Mouse (Mus musculus): ENCODE measurements at regions not wholly inside any gene's neighbourhood (a gene's known extent, or its start where the extent isn't known, plus 50 kb on each side); places are given as distances from the start of the nearest gene placed in this dataset.

GRCm38 (mm10) chr4:40400089-40400488, 71.9 kb upstream of the Tmem215 start:
- H3K4me1 ChIP-seq, result no peaks in the 10 kb centered on the region
- H3K9ac ChIP-seq, result no peak overlapping the region
- H3K4me2 ChIP-seq, result no peak overlapping the region
- H3K9me3 ChIP-seq, result no peaks in the 10 kb centered on the region
- H3K27ac ChIP-seq (replicated peaks), result no peak overlapping the region
- H3K36me3 ChIP-seq, result no peaks in the 10 kb centered on the region
- ATAC-seq (ENCODE audit: extremely low read depth, insufficient number of reproducible peaks, low FRiP score, low TSS enrichment), result no peak
- H3K27me3 ChIP-seq (replicated peaks), result no peaks in the 10 kb centered on the region
- H3K4me3 ChIP-seq, result no peak overlapping the region

GRCm38 (mm10) chr4:40390183-40390582, 81.8 kb upstream of the Tmem215 start:
- Histone ChIP-seq H3K4me3 (no peak overlapping the region), H3K9me3 (no peaks in the 10 kb centered on the region), H3K4me2 (no peak overlapping the region), H3K4me1 (no peaks in the 10 kb centered on the region), H3K27me3 (replicated peaks) (no peaks in the 10 kb centered on the region), H3K9ac (no peak overlapping the region), H3K27ac (replicated peaks) (no peak overlapping the region), H3K36me3 (no peaks in the 10 kb centered on the region)
- no peak for ATAC-seq (ENCODE audit: extremely low read depth, insufficient number of reproducible peaks, low FRiP score, low TSS enrichment)
- 67% methylated on average over 1 of the region's 1 CpGs for WGBS

GRCm38 (mm10) chr4:40385284-40385683, 86.7 kb upstream of the Tmem215 start:
- WGBS, result 82% methylated on average over 9 of the region's 9 CpGs
- no peak overlapping the region for H3K4me2 ChIP-seq
- no peak for ATAC-seq (ENCODE audit: extremely low read depth, insufficient number of reproducible peaks, low FRiP score, low TSS enrichment)

GRCm38 (mm10) chr4:40384704-40385103, 87.3 kb upstream of the Tmem215 start:
- no peaks in the 10 kb centered on the region for H3K4me1 ChIP-seq
- H3K27ac ChIP-seq (replicated peaks), result no peak overlapping the region
- no peak overlapping the region for H3K9ac ChIP-seq
- no peak overlapping the region for H3K4me3 ChIP-seq
- no peak for ATAC-seq (ENCODE audit: extremely low read depth, insufficient number of reproducible peaks, low FRiP score, low TSS enrichment)
- no peaks in the 10 kb centered on the region for H3K9me3 ChIP-seq
- 79% methylated on average over 3 of the region's 3 CpGs for WGBS
- H3K4me2 ChIP-seq, result no peak overlapping the region
- H3K27me3 ChIP-seq (replicated peaks), result no peaks in the 10 kb centered on the region
- H3K36me3 ChIP-seq, result no peaks in the 10 kb centered on the region

More at GRCm38 (mm10) chr4:40385284-40385683, 86.7 kb upstream of the Tmem215 start:
- H3K36me3 ChIP-seq, result no peaks in the 10 kb centered on the region
- no peak overlapping the region for H3K9ac ChIP-seq
- no peaks in the 10 kb centered on the region for H3K27me3 ChIP-seq (replicated peaks)
- no peak overlapping the region for H3K27ac ChIP-seq (replicated peaks)
- H3K9me3 ChIP-seq, result no peaks in the 10 kb centered on the region
- H3K4me1 ChIP-seq, result no peaks in the 10 kb centered on the region
- H3K4me3 ChIP-seq, result no peak overlapping the region

GRCm38 (mm10) chr4:40380309-40380708, 91.7 kb upstream of the Tmem215 start:
- no peaks in the 10 kb centered on the region for H3K9me3 ChIP-seq
- H3K27ac ChIP-seq (replicated peaks), result no peak overlapping the region
- no peak overlapping the region for H3K4me3 ChIP-seq
- H3K27me3 ChIP-seq (replicated peaks), result no peaks in the 10 kb centered on the region
- no peaks in the 10 kb centered on the region for H3K36me3 ChIP-seq
- H3K4me1 ChIP-seq, result no peaks in the 10 kb centered on the region
- no peak for ATAC-seq (ENCODE audit: extremely low read depth, insufficient number of reproducible peaks, low FRiP score, low TSS enrichment)
- 65% methylated on average over 8 of the region's 8 CpGs for WGBS
- no peak overlapping the region for H3K4me2 ChIP-seq
- H3K9ac ChIP-seq, result no peak overlapping the region

- Histone ChIP-seq H3K36me3 (no peaks in the 10 kb centered on the region), H3K9me3 (no peaks in the 10 kb centered on the region), H3K27ac (replicated peaks) (no peak overlapping the region), H3K4me2 (no peak overlapping the region), H3K9ac (no peak overlapping the region), H3K27me3 (replicated peaks) (no peaks in the 10 kb centered on the region), H3K4me1 (no peaks in the 10 kb centered on the region), H3K4me3 (no peak overlapping the region)
- WGBS, result 71% methylated on average over 9 of the region's 9 CpGs
- ATAC-seq (ENCODE audit: extremely low read depth, insufficient number of reproducible peaks, low FRiP score, low TSS enrichment), result no peak
These were observed 96.4 kb upstream of the Ndufb6 start for GRCm38 (mm10) chr4:40375439-40376154.

GRCm38 (mm10) chr4:40374213-40374612, 95.0 kb upstream of the Ndufb6 start:
- WGBS, result 72% methylated on average over 2 of the region's 2 CpGs
- Histone ChIP-seq H3K27ac (replicated peaks) (no peak overlapping the region), H3K4me2 (no peak overlapping the region), H3K4me3 (no peak overlapping the region), H3K27me3 (replicated peaks) (no peaks in the 10 kb centered on the region), H3K9ac (no peak overlapping the region), H3K4me1 (no peaks in the 10 kb centered on the region), H3K36me3 (no peaks in the 10 kb centered on the region), H3K9me3 (no peaks in the 10 kb centered on the region)
- ATAC-seq (ENCODE audit: extremely low read depth, insufficient number of reproducible peaks, low FRiP score, low TSS enrichment), result no peak

- ATAC-seq (ENCODE audit: extremely low read depth, insufficient number of reproducible peaks, low FRiP score, low TSS enrichment), result no peak
- H3K4me2 ChIP-seq, result no peak overlapping the region
- no peak overlapping the region for H3K9ac ChIP-seq
- no peaks in the 10 kb centered on the region for H3K36me3 ChIP-seq
- no peaks in the 10 kb centered on the region for H3K27me3 ChIP-seq (replicated peaks)
- WGBS, result 60% methylated on average over 3 of the region's 3 CpGs
- H3K4me3 ChIP-seq, result no peak overlapping the region
- no peak overlapping the region for H3K27ac ChIP-seq (replicated peaks)
- H3K4me1 ChIP-seq, result no peaks in the 10 kb centered on the region
- 0 out of 2 replicates have a peak, but pooled peaks cover 8% of the 10 kb centered on the region for H3K9me3 ChIP-seq
These were observed 85.1 kb upstream of the Ndufb6 start for GRCm38 (mm10) chr4:40364329-40364728.

- H3K4me3 ChIP-seq, result no peak overlapping the region
- no peaks in the 10 kb centered on the region for H3K4me1 ChIP-seq
- no peaks in the 10 kb centered on the region for H3K36me3 ChIP-seq
- no peak overlapping the region for H3K27ac ChIP-seq (replicated peaks)
- WGBS, result 68% methylated on average over 3 of the region's 3 CpGs
- H3K9ac ChIP-seq, result no peak overlapping the region
- H3K9me3 ChIP-seq, result no peaks in the 10 kb centered on the region
- H3K27me3 ChIP-seq (replicated peaks), result no peaks in the 10 kb centered on the region
- no peak for ATAC-seq (ENCODE audit: extremely low read depth, insufficient number of reproducible peaks, low FRiP score, low TSS enrichment)
- H3K4me2 ChIP-seq, result no peak overlapping the region
These were observed 80.1 kb upstream of the Ndufb6 start for GRCm38 (mm10) chr4:40359307-40359706.

GRCm38 (mm10) chr4:40357088-40357853, 78.0 kb upstream of the Ndufb6 start:
- H3K27ac ChIP-seq (replicated peaks), result no peak overlapping the region
- no peak overlapping the region for H3K9ac ChIP-seq
- no peaks in the 10 kb centered on the region for H3K27me3 ChIP-seq (replicated peaks)
- no peaks in the 10 kb centered on the region for H3K36me3 ChIP-seq
- 46% methylated on average over 7 of the region's 7 CpGs for WGBS
- no peaks in the 10 kb centered on the region for H3K4me1 ChIP-seq
- H3K9me3 ChIP-seq, result no peaks in the 10 kb centered on the region
- no peak overlapping the region for H3K4me3 ChIP-seq
- no peak overlapping the region for H3K4me2 ChIP-seq
- ATAC-seq (ENCODE audit: extremely low read depth, insufficient number of reproducible peaks, low FRiP score, low TSS enrichment), result no peak

GRCm38 (mm10) chr4:40355791-40356450, 76.7 kb upstream of the Ndufb6 start:
- no peaks in the 10 kb centered on the region for H3K27me3 ChIP-seq (replicated peaks)
- no peak overlapping the region for H3K9ac ChIP-seq
- no peak overlapping the region for H3K4me3 ChIP-seq
- H3K27ac ChIP-seq (replicated peaks), result no peak overlapping the region
- no peaks in the 10 kb centered on the region for H3K9me3 ChIP-seq
- 74% methylated on average over 3 of the region's 3 CpGs for WGBS
- H3K4me2 ChIP-seq, result no peak overlapping the region
- H3K4me1 ChIP-seq, result no peaks in the 10 kb centered on the region
- no peaks in the 10 kb centered on the region for H3K36me3 ChIP-seq
- no peak for ATAC-seq (ENCODE audit: extremely low read depth, insufficient number of reproducible peaks, low FRiP score, low TSS enrichment)

Measured in heart, embryonic 13.5 days (tissue).